Mouse (Mus musculus): ENCODE data around the gene G430095P16Rik.

G430095P16Rik gene

DNA sequence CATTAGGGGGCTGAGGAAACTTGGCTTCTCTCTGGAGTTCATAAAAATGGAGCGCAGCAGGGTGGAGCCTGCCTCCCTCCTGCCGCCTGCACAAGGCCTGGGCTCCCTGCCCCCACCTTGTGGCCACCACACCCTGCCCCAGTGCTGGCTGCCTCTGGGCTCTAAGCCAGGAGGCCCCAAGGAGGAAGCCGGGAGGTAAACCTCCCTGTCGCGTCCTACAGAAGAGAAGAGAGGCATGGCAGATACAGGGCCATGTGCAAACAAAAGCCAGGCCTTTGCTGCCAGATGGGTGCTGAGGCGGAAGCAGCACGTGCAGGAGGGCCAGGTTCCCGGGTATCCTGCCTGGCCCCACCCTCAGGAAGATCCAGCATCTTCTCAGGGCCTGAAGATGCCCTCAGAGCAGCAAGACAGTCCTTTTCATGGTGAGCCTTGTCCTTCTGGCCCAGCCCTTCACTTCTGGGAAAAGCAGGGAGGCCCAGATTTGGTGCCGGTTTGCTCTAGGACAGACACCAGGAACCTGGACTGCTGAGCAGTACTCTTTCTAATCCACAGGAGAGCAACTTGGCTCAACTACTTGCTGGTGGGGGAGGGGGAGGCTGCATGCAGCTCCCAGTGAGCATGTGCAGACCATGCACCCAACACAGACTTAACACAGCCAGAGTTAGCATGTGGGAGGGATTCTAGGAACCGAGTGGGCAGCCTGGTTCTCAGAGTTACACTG, at the start of gene G430095P16Rik:
Gene G430095P16Rik, plus strand, starts transcription at position 158 of the 721 bp plus-strand sequence.
- DNase-seq (ENCODE audit: low read depth, low spot score), result no peak

DNA sequence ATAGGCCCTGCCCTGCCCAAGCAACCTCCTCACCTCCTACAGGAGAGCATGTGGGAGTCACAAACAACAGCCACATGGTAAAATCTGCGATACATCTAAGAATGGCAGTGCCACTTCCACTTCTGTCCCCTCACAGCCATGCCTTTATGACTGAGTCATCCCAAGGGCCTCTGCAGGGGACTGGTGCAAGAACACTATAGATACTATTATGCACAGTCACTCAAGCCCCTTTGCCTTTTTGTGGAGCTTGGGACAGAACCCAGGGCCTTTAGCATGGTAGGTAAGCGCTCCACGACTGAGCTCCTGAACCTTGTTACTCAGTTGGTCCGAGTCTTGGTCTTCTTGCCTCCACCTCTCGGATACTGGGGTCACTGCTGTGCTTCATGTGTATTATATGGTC, 45.5 kb upstream of the G430095P16Rik start:
- no peak for DNase-seq (ENCODE audit: low read depth, low spot score)

DNA sequence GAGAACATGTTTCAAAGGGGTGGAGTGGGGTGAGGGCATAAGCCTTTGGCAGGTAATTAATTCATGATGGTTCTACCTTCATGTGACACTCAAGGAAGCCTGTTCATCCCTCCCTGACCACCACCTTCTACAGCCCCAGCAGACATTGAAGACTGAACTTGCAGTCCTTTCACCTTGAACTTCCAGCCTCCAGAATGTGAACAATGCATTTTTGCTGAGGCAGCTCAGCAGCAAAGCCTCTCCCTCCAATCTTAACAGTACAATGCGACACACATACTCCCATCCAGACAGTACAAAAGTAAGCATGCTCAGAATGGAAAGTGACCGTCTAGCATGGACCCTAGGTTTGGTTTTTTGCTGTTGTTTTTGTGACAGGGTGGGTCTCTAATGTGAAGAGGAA, 41.3 kb upstream of the G430095P16Rik start:
- no peak for DNase-seq (ENCODE audit: low read depth, low spot score)

DNA sequence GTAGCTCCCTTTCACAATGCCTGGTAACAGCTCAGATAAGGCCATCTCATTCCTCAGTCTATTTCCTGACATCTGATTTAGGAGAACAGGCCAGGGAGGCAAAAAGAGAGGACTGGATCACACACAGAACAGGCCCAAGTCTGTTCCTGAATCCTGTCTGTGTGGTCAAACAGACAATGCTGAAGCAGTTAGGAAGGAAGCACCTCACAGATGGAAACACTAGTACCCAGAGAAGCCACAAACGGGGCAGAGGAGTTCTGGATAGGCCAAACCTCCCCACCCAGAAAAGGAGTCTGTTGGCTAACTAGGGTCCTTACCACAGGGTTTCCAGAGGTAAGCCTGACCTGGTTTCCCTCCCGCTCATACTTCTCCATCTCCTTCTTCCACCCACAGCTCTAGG, 40.5 kb upstream of the G430095P16Rik start:
- DNase-seq (ENCODE audit: low read depth, low spot score), result no peak

DNA sequence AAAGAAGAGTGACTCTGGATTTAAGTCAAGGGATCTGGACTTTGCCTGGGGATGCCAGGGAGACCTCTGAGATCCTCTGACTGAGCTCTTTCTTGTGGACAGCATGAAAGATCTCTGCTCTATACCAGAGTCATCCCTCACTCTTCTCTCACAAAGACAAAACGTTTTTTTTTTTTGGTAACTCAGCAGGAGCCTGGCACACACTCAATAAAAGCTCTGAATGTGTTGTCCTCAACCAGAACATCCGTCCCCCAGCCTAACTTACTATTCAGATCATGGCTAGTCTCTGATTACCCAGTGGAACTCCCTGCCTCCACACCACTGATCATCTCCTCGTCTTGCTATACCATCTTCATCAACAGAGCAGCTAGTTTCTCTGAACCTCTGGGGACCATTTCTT, 38.3 kb upstream of the G430095P16Rik start:
- no peak for DNase-seq (ENCODE audit: low read depth, low spot score)

DNA sequence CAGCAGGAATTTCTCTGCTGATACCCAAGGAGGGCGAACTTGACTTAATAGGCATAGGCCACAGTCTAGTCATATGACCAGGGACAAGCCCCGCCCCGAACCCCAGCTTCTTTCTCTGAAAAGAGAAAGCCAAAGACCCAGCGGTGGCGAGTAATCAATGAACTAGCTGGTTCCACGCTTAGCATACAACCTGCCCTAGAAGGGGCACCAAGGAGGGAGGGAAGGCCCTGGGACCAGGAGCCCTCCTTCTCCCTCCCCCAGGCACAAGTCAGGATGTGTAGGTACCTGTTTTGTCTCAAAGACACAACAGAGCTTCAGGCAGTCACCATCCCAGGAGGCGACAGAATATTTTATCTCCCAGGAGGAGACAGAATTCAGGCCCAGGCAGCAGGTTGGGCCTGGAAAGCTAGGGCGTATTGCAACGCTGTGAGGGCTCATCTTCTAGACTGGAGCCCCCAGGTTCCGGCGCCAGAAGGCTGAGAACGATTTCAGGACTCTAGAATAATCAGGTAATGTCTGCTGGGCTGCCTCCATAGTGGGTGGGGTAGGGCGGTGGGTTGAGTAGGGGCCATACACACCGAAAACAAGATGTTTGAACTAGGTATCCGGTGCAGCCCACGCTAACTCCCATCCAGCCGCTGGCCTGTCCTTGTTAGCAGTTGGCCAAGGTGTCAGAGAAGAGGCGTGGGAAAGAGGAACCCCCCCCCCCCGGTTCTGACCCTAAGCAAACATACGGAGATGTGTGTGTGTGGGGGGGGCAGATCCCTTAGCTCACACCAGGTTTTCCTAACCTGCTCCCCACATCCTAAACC, 36.4 kb upstream of the G430095P16Rik start, which contains the start of gene Trmt1:
Gene Trmt1, plus strand, starts transcription at position 117 of the 812 bp plus-strand sequence.
- DNase-seq (ENCODE audit: low read depth, low spot score), result peak; percentile 23

DNA sequence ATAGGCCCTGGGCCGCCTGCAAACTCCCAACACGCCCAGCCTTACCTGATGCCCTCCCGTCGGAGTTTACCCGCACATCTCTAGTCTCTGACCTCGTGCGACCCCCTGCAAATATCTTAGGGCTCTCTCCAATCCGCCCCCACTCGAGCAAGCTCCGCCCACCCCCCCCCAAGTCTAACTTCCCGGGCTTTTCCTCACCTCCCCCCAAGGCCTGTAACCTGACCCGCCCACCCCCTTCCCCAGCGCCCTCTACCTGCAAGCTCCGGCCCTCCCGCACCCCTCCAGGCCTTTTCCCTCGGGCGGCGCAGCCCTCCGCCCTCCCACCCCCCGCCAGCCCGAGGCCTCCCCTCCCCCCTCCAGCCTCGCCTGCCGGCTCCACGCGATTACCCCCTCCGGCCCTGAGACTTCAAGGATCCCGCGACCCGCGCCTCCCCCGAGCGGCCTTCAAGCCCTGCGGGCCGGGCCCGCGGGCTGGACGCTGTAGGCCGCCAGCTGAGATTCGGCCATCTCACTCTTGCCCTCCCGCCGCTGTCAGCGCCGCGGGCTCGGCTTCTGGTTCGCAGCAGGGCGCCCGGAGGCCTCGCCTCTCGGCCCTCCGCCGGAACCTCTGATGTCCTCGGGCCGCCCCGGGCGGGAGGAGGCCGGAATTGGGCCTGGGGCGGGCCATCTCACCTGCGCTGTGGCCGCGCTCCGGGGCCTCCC, 35.7 kb upstream of the G430095P16Rik start:
- peak; percentile 63 for DNase-seq (ENCODE audit: low read depth, low spot score)

DNA sequence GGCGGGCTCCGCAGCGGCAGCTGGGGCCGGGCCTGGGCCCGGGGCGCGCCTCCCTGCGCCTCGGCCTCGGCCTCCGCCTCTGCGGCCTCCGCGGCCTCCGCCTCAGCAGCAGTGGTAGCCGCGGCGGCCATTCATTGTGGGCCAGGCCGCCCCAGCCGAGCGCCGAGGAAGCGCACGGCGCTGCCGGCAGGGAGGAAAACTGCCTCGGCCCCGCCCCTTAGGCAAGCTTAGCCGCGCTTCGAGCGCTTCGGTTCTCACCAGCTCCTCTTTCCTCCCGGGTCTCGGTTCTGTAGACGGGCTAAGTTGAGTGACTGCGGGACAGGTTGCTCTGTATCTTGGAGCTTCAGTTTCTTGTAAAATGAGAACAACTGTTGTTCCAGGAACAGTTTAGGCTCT, 35.1 kb upstream of the G430095P16Rik start, which contains the start of gene Nacc1:
Gene Nacc1, minus strand, starts transcription at position 158 of the 396 bp plus-strand sequence.
- DNase-seq (ENCODE audit: low read depth, low spot score), result peak; percentile 91

DNA sequence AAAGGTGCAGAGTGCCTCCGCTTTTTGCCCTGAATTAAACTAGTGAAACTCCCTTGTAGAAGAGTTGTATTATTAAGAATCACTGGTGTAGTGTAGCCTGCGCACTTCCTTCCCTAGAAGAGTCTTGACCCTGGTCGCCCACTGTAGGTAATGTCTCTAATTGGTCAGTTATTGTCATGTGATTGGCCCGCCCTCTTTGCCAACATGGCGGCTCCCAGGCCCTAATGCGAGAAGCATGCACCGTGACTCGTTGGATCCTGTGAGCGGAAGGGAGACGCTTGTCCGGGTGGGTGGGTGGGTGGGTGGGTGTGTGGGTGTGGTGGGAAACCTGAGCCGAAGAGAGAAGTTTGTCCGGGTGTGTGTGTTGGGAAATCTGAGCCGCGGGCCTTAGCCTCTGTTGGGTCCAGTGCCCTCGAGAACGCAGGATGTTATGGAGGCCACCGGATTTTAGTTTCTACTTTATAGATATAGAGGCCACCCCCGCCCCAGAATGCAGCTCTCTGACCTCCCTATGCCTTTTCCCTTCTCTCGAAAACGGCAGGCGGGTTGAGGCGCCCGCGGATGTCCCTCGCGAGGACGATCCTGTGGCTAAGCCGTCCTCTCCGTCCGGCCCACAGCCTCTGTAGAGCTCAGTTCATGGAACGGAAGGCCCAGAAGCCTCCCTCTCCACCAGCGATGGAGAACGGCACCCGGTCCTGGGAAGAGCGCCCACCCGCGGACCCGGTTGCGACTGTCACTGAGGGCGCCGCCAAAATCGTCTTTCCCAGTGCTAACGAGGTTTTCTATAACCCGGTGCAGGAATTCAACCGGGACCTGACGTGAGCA, 33.5 kb upstream of the G430095P16Rik start:
- peak; percentile 87 for DNase-seq (ENCODE audit: low read depth, low spot score)

DNA sequence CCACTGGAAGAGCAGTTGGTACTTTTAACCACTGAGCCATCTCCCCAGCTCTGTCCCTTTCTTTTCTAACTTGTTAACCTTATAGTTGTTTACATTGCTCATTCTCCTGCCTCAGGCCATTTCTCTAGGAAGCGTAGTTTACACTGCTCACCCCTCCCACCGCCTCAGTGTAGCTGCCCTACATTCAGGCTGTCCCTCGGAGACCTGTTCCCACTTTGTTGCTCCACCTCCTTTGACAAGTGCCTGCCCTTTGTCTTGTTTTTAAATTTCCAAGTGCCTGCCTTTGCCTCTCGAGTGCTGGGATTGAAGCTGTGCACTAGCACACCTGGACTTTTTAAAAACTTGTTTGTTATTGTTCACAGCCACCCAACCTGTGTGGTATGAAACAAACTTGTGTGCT, 29.5 kb upstream of the G430095P16Rik start:
- no peak for DNase-seq (ENCODE audit: low read depth, low spot score)

DNA sequence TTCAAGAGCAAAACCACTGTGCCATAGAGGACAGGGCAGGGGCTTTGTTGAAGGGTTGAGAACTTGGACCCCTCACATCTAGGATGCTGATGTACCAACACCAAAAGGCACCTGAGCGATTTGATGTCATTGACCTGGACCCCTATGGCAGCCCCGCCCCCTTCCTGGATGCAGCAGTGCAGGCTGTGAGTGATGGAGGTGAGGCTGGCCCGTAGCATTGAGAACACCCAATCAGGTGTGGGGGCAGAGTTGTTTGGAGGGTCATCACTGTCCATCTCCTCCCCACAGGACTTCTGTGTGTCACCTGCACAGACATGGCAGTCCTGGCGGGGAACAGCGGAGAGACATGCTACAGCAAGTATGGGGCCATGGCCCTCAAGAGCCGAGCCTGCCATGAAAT, 27.7 kb upstream of the G430095P16Rik start:
- DNase-seq (ENCODE audit: low read depth, low spot score), result no peak

DNA sequence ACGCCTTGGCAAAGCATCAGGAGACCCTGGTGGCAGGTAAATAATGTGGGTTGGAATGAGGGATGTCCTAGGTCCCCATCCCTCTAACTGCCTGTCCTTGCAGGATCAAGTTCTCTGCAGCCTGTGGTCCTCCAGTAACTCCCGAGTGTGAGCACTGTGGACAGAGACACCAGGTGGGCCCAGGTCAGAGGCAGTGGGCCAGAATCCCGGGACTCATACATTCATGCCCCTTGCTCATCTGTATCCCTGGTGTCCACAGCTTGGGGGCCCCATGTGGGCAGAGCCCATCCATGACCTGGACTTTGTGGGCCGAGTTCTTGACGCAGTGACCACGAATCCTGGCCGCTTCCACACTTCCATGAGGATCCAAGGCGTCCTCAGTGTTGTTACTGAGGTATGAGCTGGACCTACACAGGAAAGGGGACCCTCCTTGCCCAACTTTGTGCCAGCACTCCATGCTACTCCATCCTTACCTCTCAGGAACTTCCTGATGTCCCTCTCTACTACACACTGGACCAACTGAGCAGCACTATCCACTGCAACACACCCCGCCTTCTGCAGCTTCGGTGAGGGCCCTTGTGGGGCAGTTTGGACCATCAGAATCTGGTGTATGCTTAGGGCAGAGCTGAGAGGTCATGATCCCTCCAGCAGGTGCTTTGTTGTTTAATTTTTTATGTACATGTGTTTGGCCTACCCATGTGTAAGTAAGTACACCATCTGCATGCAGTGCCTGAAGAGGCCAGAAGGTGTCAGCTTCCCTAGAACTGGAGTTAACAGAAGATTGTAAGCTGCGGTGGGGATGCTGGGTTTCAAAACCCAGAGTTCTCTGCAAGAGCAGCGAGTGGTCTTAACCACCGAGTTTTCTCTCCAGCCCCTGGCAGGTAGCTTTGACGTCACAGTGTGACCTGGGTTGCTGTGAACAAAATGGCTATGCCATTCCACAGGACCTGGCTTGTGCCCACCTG, 25.4 kb upstream of the G430095P16Rik start:
- DNase-seq (ENCODE audit: low read depth, low spot score), result no peak

DNA sequence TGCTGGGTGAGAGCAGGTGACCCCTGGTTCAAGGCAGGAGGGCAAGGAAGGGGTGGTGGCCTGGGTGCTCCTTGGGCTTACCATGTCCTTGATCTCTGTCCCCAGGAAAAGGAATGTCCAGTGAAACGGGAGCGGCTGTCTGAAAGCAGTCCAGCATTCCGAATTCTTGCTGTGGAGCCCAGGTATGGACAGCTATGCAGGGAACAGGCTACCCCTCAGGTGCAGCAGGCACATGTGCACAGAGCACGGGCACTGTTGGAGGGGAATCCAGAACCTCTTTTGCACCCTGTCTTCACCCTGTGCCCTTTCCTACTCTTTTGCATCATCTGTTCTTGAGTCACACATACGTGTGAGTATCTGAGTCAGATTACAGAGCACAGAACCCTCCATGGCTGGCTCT, 24.5 kb upstream of the G430095P16Rik start:
- no peak for DNase-seq (ENCODE audit: low read depth, low spot score)

DNA sequence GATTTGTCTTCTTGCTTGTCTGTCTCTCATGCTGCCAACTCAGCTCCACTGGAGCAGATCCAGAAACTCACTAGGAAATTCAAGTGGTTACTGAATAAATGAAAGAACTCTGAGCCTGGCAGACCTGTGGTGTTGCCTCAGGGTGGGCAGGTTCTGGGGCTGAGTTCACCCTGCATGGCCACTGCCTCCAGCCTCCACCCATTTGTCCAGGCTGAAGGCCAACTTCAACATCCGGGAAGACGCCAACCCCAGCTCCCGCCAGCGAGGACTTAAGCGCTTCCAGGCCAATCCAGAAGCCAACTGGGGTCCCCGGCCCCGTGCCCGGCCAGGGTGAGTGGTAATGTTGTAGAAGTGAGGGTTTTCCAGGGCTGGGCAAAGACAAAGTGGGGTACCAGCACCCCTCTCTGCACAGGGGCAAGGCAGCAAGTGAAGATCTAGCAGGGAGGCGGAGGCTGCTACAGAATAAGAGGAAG, 23.8 kb upstream of the G430095P16Rik start:
- DNase-seq (ENCODE audit: low read depth, low spot score), result no peak

DNA sequence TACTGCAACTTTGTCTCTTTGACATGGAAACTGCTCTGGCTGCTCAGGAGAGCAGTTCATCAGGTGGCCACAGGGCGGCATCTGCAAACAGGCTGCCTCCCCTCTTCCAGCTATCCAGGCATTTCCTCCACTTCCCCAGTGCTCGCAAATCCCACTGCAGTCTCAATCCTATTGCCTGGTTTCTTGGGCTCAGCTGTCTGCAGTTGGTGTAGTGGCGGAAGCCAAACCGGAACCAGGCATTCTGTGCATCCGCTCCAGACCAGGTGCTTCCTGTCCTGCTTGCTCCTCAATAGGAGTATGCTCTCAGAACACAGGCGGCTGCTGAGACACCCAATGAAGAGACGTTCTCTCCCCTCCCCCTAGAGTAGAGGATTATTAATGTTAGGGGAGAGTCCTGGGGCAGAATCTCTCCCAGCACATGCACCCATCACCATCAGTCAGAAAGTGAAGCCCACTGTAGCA, 22.9 kb upstream of the G430095P16Rik start:
- DNase-seq (ENCODE audit: low read depth, low spot score), result peak; percentile 60

DNA sequence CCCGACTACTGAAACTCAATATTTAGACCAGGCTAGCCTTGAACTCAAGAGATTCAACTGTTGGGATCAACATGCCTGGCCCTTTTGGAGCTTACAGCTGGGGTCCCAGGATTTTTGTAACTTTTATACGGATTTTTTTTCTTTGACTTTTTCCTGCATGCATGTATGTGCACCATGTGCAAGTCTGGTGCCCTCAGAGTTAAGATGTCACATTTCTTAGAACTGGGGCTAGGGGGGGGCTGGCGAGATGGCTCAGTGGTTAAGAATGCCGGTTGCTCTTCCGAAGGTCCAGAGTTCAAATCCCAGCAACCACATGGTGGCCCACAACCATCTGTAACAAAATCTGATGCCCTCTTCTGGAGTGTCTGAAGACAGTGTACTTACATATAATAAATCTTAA, 22.3 kb upstream of the G430095P16Rik start:
- no peak for DNase-seq (ENCODE audit: low read depth, low spot score)

DNA sequence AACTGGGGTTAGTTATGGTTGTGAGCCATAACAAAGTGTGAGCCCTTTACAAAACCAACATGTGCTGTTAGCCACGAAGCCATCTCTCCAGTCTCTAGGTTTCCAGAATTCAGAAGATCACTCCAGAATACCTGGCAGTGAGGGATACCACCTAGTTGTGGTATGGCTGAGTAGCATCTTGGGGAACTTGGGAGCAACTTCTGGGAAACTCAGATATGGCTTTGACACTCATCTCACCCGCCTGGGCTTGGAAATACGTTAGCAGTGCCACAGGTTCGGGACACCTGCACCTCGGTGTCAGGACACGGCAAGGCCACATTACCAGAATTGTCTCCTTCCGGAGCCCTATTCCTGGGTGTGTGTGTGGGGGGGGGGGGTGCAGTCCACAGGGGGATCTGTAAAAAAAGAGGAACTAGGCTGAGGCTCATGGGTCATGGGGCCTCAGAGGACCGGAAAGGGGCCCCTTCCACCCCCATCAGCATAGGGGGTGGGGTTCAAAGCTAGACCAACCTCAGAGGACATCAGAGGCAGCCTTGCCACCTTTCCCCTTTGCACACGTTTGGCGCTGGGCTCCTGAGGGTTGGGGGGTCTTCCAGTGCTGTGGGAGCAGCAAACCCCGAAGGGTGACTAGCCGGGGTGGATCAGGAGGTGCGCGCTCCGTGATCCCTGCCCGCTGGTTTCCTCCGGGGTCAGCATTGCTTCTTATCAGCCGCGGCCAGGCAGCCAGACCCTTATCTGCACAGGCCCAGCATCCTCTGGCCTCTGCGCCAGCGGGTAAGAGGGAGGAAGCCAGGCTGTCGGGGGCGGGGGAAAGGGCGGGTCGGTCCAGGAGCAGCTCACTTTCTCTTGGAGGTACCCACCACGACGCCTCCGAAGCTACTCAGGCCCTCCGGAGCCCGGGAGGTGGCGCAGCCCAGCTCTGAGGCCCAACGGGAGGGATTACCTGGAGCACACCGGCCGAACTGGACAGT, 21.6 kb upstream of the G430095P16Rik start, which contains the start of gene Lyl1:
Gene Lyl1, plus strand, starts transcription at position 517 of the 971 bp plus-strand sequence.
- DNase-seq (ENCODE audit: low read depth, low spot score), result peak; percentile 57

DNA sequence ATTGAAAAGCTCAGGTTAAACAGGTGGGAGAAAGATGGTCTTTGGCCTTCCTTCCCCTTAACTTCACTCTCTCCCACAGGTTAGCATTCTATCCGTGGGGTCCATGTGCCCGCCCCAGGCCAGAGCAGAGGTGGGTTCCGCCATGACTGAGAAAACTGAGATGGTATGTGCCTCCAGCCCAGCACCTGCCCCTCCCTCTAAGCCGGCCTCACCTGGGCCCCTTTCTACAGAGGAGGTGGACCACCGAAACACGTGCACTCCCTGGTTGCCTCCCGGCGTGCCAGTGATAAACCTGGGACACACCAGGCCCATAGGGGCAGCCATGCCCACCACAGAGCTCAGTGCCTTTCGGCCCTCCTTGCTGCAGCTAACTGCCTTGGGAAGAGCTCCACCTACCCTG, 20.2 kb upstream of the G430095P16Rik start:
- no peak for DNase-seq (ENCODE audit: low read depth, low spot score)

All from mesoderm, embryonic 11.5 days (tissue).